Mouse (Mus musculus): ENCODE measurements around the gene Ebf3. TPM values are rescaled to one million over a fixed set of nuclear protein-coding genes. Genes with fewer than 3 reads are reported as not detected.

Ebf3 gene
- polyA plus RNA-seq, 1 experiment, result not detected

DNA sequence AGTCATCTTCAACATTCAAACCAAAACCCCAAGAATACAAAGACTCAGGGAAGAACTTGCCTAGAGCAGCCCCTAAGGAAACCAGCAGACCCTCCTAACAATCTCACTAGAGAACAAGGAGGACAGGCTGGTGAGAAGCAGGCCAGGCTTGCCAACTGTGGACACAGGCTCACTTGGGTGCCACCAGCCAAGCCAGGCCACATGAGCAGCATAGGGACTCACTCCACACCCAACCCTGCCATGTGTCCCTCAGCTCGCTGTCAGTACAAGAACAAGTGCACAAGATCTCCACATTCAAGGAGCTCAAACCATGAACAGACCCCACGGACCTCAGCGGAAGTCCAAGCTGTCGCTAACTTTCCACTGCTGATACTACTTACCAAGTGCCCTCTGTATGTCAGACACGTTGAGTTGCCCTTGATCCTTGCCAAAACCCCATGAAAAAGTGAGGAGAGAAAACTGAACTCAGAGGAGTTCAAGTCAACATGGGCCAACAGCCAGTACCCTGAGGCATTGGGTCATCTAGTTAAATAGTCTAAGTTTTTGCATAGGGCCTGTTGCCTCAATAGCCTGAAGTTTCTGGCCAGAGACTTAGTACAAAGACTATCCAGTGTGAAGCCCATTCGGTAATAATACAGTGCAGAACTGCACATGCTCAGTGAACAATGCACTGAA, 91.3 kb downstream of the Ebf3 start:
- TF ChIP-seq CTCF (IDR thresholded peaks at IDR 0.05; ENCODE audit: low read depth, low read length) (no peak), EP300 (IDR thresholded peaks at IDR 0.05; ENCODE audit: insufficient read depth, low read depth, low read length) (no peak), POLR2A (IDR thresholded peaks at IDR 0.05; ENCODE audit: insufficient read depth, low read length) (no peak)
- Histone ChIP-seq H3K27ac (ENCODE audit: insufficient read depth, low read length) (no peak overlapping the region), H3K9me3 (replicated peaks; ENCODE audit: control insufficient read depth, insufficient read depth, low read length, poor library complexity, severe bottlenecking) (no peaks in the 10 kb centered on the region), H3K36me3 (ENCODE audit: control insufficient read depth, insufficient read depth, low read length, poor library complexity, severe bottlenecking) (no peaks in the 10 kb centered on the region), H3K4me3 (ENCODE audit: low read depth, low read length) (no peak overlapping the region), H3K9ac (ENCODE audit: low read depth, poor library complexity, severe bottlenecking) (no peak overlapping the region), H3K27me3 (ENCODE audit: control insufficient read depth, insufficient read depth, low read length, poor library complexity, severe bottlenecking) (no peaks in the 10 kb centered on the region), H3K4me1 (ENCODE audit: control insufficient read depth, insufficient read depth, low read length) (peaks cover 3% of the 10 kb centered on the region)

DNA sequence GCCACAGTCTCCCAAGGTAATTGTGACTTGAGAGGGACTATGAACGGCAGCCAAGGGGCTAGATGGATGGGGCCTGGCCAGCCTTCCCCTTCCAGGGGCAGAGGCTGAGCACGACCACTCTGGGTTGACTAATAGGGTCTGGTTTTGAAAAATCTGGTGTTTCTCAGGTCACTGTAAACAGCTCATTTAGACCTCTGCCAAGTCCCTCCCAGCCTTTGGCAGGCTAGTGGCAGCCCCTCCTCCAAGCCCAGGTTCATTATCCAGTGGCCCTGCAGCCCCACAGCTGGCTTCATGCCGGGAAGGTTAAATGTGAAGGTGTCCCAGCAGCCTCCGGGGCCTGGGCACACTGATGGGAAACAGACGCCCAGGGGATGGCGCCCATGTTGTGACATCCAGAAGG, 92.6 kb downstream of the Ebf3 start:
- no peak overlapping the region for H3K4me3 ChIP-seq (ENCODE audit: low read depth, low read length)
- H3K9me3 ChIP-seq (replicated peaks; ENCODE audit: control insufficient read depth, insufficient read depth, low read length, poor library complexity, severe bottlenecking), result no peaks in the 10 kb centered on the region
- H3K9ac ChIP-seq (ENCODE audit: low read depth, poor library complexity, severe bottlenecking), result no peak overlapping the region
- H3K4me1 ChIP-seq (ENCODE audit: control insufficient read depth, insufficient read depth, low read length), result peaks cover 3% of the 10 kb centered on the region
- TF ChIP-seq POLR2A (IDR thresholded peaks at IDR 0.05; ENCODE audit: insufficient read depth, low read length) (no peak), CTCF (IDR thresholded peaks at IDR 0.05; ENCODE audit: low read depth, low read length) (no peak), EP300 (IDR thresholded peaks at IDR 0.05; ENCODE audit: insufficient read depth, low read depth, low read length) (no peak)
- H3K27me3 ChIP-seq (ENCODE audit: control insufficient read depth, insufficient read depth, low read length, poor library complexity, severe bottlenecking), result no peaks in the 10 kb centered on the region
- no peak overlapping the region for H3K27ac ChIP-seq (ENCODE audit: insufficient read depth, low read length)
- no peaks in the 10 kb centered on the region for H3K36me3 ChIP-seq (ENCODE audit: control insufficient read depth, insufficient read depth, low read length, poor library complexity, severe bottlenecking)

DNA sequence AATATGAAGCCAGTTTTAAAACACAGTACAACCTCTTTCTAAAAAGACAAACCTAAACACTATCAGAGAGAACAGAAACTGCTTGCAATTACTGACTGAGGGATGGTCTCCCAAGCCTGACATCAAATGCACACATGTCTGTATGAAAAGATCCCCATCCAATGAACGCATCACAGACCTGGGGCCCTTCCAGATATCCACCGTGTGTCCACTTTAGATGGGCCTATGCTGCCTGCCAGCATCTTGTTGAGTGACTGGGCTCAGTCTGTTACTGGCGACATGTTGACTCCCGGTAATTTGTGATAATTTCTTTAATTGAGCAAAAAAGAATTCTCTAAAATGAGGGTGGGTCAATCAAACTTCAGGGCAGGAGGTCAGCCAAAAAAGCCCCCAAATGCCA, 93.8 kb downstream of the Ebf3 start:
- no peak overlapping the region for H3K4me3 ChIP-seq (ENCODE audit: low read depth, low read length)
- H3K36me3 ChIP-seq (ENCODE audit: control insufficient read depth, insufficient read depth, low read length, poor library complexity, severe bottlenecking), result no peaks in the 10 kb centered on the region
- no peaks in the 10 kb centered on the region for H3K9me3 ChIP-seq (replicated peaks; ENCODE audit: control insufficient read depth, insufficient read depth, low read length, poor library complexity, severe bottlenecking)
- TF ChIP-seq POLR2A (IDR thresholded peaks at IDR 0.05; ENCODE audit: insufficient read depth, low read length), result no peak
- TF ChIP-seq EP300 (IDR thresholded peaks at IDR 0.05; ENCODE audit: insufficient read depth, low read depth, low read length), result no peak
- no peak for TF ChIP-seq CTCF (IDR thresholded peaks at IDR 0.05; ENCODE audit: low read depth, low read length)
- no peaks in the 10 kb centered on the region for H3K27me3 ChIP-seq (ENCODE audit: control insufficient read depth, insufficient read depth, low read length, poor library complexity, severe bottlenecking)
- no peak overlapping the region for H3K9ac ChIP-seq (ENCODE audit: low read depth, poor library complexity, severe bottlenecking)
- no peak overlapping the region for H3K27ac ChIP-seq (ENCODE audit: insufficient read depth, low read length)
- H3K4me1 ChIP-seq (ENCODE audit: control insufficient read depth, insufficient read depth, low read length), result no peaks in the 10 kb centered on the region

DNA sequence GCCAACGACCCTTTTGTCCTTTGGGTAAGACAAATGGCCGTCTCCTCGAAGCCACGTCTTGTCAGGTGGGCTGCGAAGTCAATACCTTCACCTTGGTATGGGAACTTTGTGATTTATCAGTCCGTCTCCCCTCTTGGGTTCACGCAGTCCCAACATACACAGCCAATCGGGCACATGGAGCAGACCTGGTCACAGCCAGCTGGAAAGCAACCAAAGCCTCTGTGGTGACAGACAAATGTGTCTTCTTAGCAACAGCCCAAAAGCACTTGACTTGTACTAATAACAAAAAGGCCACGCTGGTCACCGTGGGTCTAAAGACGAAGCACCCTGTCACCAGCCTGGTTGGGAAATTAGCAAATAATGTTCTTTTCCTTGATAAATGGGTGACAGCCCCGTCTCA, 95.5 kb downstream of the Ebf3 start:
- TF ChIP-seq POLR2A (IDR thresholded peaks at IDR 0.05; ENCODE audit: insufficient read depth, low read length), result no peak
- H3K9me3 ChIP-seq (replicated peaks; ENCODE audit: control insufficient read depth, insufficient read depth, low read length, poor library complexity, severe bottlenecking), result peaks cover 3% of the 10 kb centered on the region; the same call in 1 of the 2 replicates
- no peak overlapping the region for H3K4me3 ChIP-seq (ENCODE audit: low read depth, low read length)
- no peaks in the 10 kb centered on the region for H3K27me3 ChIP-seq (ENCODE audit: control insufficient read depth, insufficient read depth, low read length, poor library complexity, severe bottlenecking)
- no peak overlapping the region for H3K9ac ChIP-seq (ENCODE audit: low read depth, poor library complexity, severe bottlenecking)
- no peaks in the 10 kb centered on the region for H3K4me1 ChIP-seq (ENCODE audit: control insufficient read depth, insufficient read depth, low read length)
- H3K36me3 ChIP-seq (ENCODE audit: control insufficient read depth, insufficient read depth, low read length, poor library complexity, severe bottlenecking), result no peaks in the 10 kb centered on the region
- H3K27ac ChIP-seq (ENCODE audit: insufficient read depth, low read length), result no peak overlapping the region

DNA sequence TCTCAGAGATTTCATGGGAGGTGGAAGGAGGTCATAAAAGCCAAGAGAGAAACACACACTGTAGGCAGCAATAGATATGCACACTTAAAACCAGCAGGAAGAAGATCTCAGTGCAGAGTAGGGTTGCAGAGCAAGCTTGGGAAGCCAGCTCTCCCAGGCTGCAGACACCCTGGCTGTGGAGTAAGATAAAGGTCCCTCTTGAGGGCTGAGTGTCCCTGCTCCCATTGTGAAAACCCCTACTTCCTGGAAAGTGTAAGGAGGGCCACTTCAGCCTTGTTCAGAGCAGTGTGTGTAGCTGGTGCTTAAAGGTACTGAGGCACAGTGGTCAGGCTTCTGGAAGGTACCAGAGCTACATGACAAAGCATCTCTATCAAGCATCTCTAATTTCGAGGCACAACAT, 100.8 kb downstream of the Ebf3 start:
- no peak overlapping the region for H3K27ac ChIP-seq (ENCODE audit: insufficient read depth, low read length)
- no peak overlapping the region for H3K9ac ChIP-seq (ENCODE audit: low read depth, poor library complexity, severe bottlenecking)
- peaks cover 3% of the 10 kb centered on the region; the same call in 1 of the 2 replicates for H3K9me3 ChIP-seq (replicated peaks; ENCODE audit: control insufficient read depth, insufficient read depth, low read length, poor library complexity, severe bottlenecking)
- no peak overlapping the region for H3K4me3 ChIP-seq (ENCODE audit: low read depth, low read length)
- TF ChIP-seq CTCF (IDR thresholded peaks at IDR 0.05; ENCODE audit: low read depth, low read length) (no peak), POLR2A (IDR thresholded peaks at IDR 0.05; ENCODE audit: insufficient read depth, low read length) (no peak), EP300 (IDR thresholded peaks at IDR 0.05; ENCODE audit: insufficient read depth, low read depth, low read length) (no peak)
- no peaks in the 10 kb centered on the region for H3K27me3 ChIP-seq (ENCODE audit: control insufficient read depth, insufficient read depth, low read length, poor library complexity, severe bottlenecking)
- H3K36me3 ChIP-seq (ENCODE audit: control insufficient read depth, insufficient read depth, low read length, poor library complexity, severe bottlenecking), result no peaks in the 10 kb centered on the region
- no peaks in the 10 kb centered on the region for H3K4me1 ChIP-seq (ENCODE audit: control insufficient read depth, insufficient read depth, low read length)

DNA sequence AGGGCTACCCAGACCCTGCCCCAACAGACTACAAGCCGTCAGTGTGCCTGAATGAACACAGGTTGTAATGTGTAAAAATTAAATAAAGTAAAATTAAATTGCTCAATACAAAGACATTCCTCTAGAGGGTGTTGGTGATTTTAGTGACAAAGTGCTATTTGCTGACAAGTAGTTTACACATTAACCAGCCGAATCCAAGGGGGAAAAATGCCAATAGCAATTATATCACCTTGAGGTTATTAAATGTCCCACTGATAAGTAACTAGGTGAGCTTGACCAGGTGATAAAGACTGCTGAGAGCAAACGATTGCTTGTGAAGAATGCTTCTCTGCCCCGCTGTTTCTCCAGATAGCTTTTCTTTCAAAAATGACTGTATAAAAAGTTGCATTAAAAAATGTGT, 102.9 kb downstream of the Ebf3 start:
- Histone ChIP-seq H3K4me1 (ENCODE audit: control insufficient read depth, insufficient read depth, low read length) (no peaks in the 10 kb centered on the region), H3K27ac (ENCODE audit: insufficient read depth, low read length) (no peak overlapping the region), H3K27me3 (ENCODE audit: control insufficient read depth, insufficient read depth, low read length, poor library complexity, severe bottlenecking) (no peaks in the 10 kb centered on the region), H3K4me3 (ENCODE audit: low read depth, low read length) (no peak overlapping the region), H3K9ac (ENCODE audit: low read depth, poor library complexity, severe bottlenecking) (no peak overlapping the region), H3K36me3 (ENCODE audit: control insufficient read depth, insufficient read depth, low read length, poor library complexity, severe bottlenecking) (no peaks in the 10 kb centered on the region), H3K9me3 (replicated peaks; ENCODE audit: control insufficient read depth, insufficient read depth, low read length, poor library complexity, severe bottlenecking) (peaks cover 3% of the 10 kb centered on the region; the same call in 1 of the 2 replicates)
- no peak for TF ChIP-seq CTCF (IDR thresholded peaks at IDR 0.05; ENCODE audit: low read depth, low read length)
- TF ChIP-seq POLR2A (IDR thresholded peaks at IDR 0.05; ENCODE audit: insufficient read depth, low read length), result no peak

Data from ES-Bruce4 (cell line).